Mouse (Mus musculus) cerebellum, adult 8-10 months (tissue): ENCODE results near the gene Gm4846.
"Not testable (repeated sequence)": the region's sequence is repeated elsewhere in the genome, so short reads cannot be mapped to it uniquely, and the experiment has no call there.

Source experiments
- DNase-seq: peaks from one replicate; pipeline ENCODE4 v3.0.0; 2022

Gene Gm4846

GRCm38 (mm10) chr1:166497488-166497887 is at the start of gene Gm4846:
Gene Gm4846 (minus strand): TSS chr1:166497588.
- not testable (repeated sequence) for DNase-seq

GRCm38 (mm10) chr1:166531521-166531920 is 34.1 kb upstream of the Gm4846 start:
- not testable (repeated sequence) for DNase-seq

GRCm38 (mm10) chr1:166524709-166525108 is 27.3 kb upstream of the Gm4846 start:
- not testable (repeated sequence) for DNase-seq

GRCm38 (mm10) chr1:166519626-166520025 is 22.2 kb upstream of the Gm4846 start:
- DNase-seq, result peak; percentile 25

- DNase-seq, result no peak
Measured at GRCm38 (mm10) chr1:166516556-166516955, 19.2 kb upstream of the Gm4846 start.

GRCm38 (mm10) chr1:166504206-166504605 is 6.8 kb upstream of the Gm4846 start:
- DNase-seq, result not testable (repeated sequence)

GRCm38 (mm10) chr1:166479503-166479902 is 17.9 kb downstream of the Gm4846 start:
- DNase-seq, result no peak

- no peak for DNase-seq
Measured at GRCm38 (mm10) chr1:166467172-166467571, 30.2 kb downstream of the Gm4846 start.

- no peak for DNase-seq
Measured at GRCm38 (mm10) chr1:166462544-166462943, 34.8 kb downstream of the Gm4846 start.

- DNase-seq, result no peak
Measured at GRCm38 (mm10) chr1:166441992-166442391, 55.4 kb downstream of the Gm4846 start.

- no peak for DNase-seq
Measured at GRCm38 (mm10) chr1:166439426-166439825, 58.0 kb downstream of the Gm4846 start.
